Mouse (Mus musculus): ENCODE results near the gene Faf2. TPM values are rescaled to one million over a fixed set of nuclear protein-coding genes. Genes with fewer than 3 reads are reported as not detected.
"Not testable (repeated sequence)": the region's sequence is repeated elsewhere in the genome, so short reads cannot be mapped to it uniquely, and the experiment has no call there.

The Faf2 gene
- total RNA-seq, 2 experiments from 2014 or later, result 55.9 to 56.8 TPM

GRCm38 (mm10) chr13:54604221-54604620, 17.4 kb upstream of the Faf2 start:
- DNase-seq (ENCODE audit: low spot score in 2 of 2), result no peak

- DNase-seq (ENCODE audit: low spot score in 2 of 2), result no peak
Measured at GRCm38 (mm10) chr13:54605426-54605825, 16.2 kb upstream of the Faf2 start.

GRCm38 (mm10) chr13:54607204-54607603, 14.4 kb upstream of the Faf2 start:
- DNase-seq (ENCODE audit: low spot score in 2 of 2), result no peak

- DNase-seq (ENCODE audit: low spot score in 2 of 2), result no peak
Measured at GRCm38 (mm10) chr13:54608002-54608401, 13.6 kb upstream of the Faf2 start.

- DNase-seq (ENCODE audit: low spot score in 2 of 2), result peak in 1 of 2 experiments; percentile 30
Measured at GRCm38 (mm10) chr13:54608666-54609065, 12.9 kb upstream of the Faf2 start.

- DNase-seq (ENCODE audit: low spot score in 2 of 2), result no peak
Measured at GRCm38 (mm10) chr13:54609301-54609700, 12.3 kb upstream of the Faf2 start.

GRCm38 (mm10) chr13:54610613-54610971, 11.0 kb upstream of the Faf2 start:
- DNase-seq (ENCODE audit: low spot score in 2 of 2), result peak in 1 of 2 experiments; percentile 53

- peak; percentile 94 for DNase-seq (ENCODE audit: low spot score in 2 of 2)
Measured at GRCm38 (mm10) chr13:54610972-54611754, 10.4 kb upstream of the Faf2 start, which contains the start of gene Cltb. Cltb (minus strand) TSS chr13:54611344.

GRCm38 (mm10) chr13:54613141-54613540, 8.4 kb upstream of the Faf2 start:
- not testable (repeated sequence) for DNase-seq (ENCODE audit: low spot score in 2 of 2)

GRCm38 (mm10) chr13:54616307-54616706, 5.3 kb upstream of the Faf2 start:
- no peak for DNase-seq (ENCODE audit: low spot score in 2 of 2)

- DNase-seq (ENCODE audit: low spot score in 2 of 2), result no peak
Measured at GRCm38 (mm10) chr13:54616998-54617397, 4.6 kb upstream of the Faf2 start.

GRCm38 (mm10) chr13:54621960-54622521, 457 bp downstream of the Faf2 start:
- no peak for DNase-seq (ENCODE audit: low spot score in 2 of 2)

- DNase-seq (ENCODE audit: low spot score in 2 of 2), result no peak
Measured at GRCm38 (mm10) chr13:54629128-54629527, 7.5 kb downstream of the Faf2 start.

- DNase-seq (ENCODE audit: low spot score in 2 of 2), result no peak
Measured at GRCm38 (mm10) chr13:54632731-54633277, 11.2 kb downstream of the Faf2 start.

- DNase-seq (ENCODE audit: low spot score in 2 of 2), result no peak
Measured at GRCm38 (mm10) chr13:54635011-54635410, 13.4 kb downstream of the Faf2 start.

GRCm38 (mm10) chr13:54650461-54650860, 28.9 kb downstream of the Faf2 start:
- DNase-seq (ENCODE audit: low spot score in 2 of 2), result no peak

- no peak for DNase-seq (ENCODE audit: low spot score in 2 of 2)
Measured at GRCm38 (mm10) chr13:54660877-54661276, 39.3 kb downstream of the Faf2 start.

- DNase-seq (ENCODE audit: low spot score in 2 of 2), result no peak
Measured at GRCm38 (mm10) chr13:54661358-54661757, 39.8 kb downstream of the Faf2 start.

GRCm38 (mm10) chr13:54663999-54664398, 42.4 kb downstream of the Faf2 start:
- no peak for DNase-seq (ENCODE audit: low spot score in 2 of 2)

GRCm38 (mm10) chr13:54664509-54664908, 42.9 kb downstream of the Faf2 start:
- no peak for DNase-seq (ENCODE audit: low spot score in 2 of 2)

GRCm38 (mm10) chr13:54665062-54665461, 43.5 kb downstream of the Faf2 start:
- DNase-seq (ENCODE audit: low spot score in 2 of 2), result no peak

GRCm38 (mm10) chr13:54670491-54670890, 48.9 kb downstream of the Faf2 start:
- no peak for DNase-seq (ENCODE audit: low spot score in 2 of 2)
